Mouse (Mus musculus): ENCODE results near the gene Ano10. TPM values are rescaled to one million over a fixed set of nuclear protein-coding genes. Genes with fewer than 3 reads are reported as not detected.

Gene Ano10
- polyA plus RNA-seq, 1 experiment from 2014 or later: 31.4 TPM

- Histone ChIP-seq H3K27me3 (ENCODE audit: insufficient read depth, poor library complexity, severe bottlenecking) (no peaks in the 10 kb centered on the region), H3K4me1 (no peaks in the 10 kb centered on the region), H3K4me3 (no peak overlapping the region), H3K9me3 (no peaks in the 10 kb centered on the region), H3K27ac (no peak overlapping the region), H3K36me3 (peaks cover 2% of the 10 kb centered on the region; the same call in 1 of the 2 replicates)
- 56% methylated on average over 7 of the region's 7 CpGs for WGBS
- DNase-seq (ENCODE audit: low spot score): no peak
These were observed 60.3 kb downstream of the Ano10 start for GRCm38 (mm10) chr9:122233972-122234345.

DNA sequence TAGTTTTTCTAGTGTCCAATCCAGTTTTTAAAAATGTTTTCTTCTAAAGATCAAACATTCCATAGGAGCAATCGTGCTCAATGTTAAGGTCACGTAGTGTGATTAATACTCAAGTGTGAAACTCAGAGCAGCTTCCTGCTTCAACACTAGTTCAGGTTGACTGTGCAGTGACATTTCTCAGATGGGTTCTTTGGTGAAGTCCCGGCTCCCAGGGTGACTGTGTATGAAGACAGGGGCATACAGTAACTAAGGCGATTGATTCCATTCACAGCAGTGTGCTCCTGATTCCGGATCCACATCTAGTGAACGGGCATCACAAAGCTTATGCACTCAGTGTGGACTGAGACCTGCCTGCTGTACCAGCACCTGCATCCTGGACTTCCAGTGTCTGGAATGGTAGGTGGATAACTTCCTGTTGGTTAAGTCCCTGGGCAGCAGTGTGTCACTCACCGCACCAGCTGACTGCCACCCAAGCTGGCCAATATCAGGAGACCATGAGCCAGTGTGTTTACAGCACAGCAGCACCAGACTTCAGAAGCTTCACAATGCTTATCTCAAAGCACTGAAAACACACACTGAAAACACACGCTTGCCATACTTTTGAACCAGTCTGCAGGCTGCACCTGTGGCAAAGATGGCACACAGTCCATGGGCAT is 60.8 kb downstream of the Ano10 start:
- Histone ChIP-seq H3K4me3 (no peak overlapping the region), H3K4me1 (no peaks in the 10 kb centered on the region), H3K36me3 (peaks cover 2% of the 10 kb centered on the region; the same call in 1 of the 2 replicates), H3K27me3 (ENCODE audit: insufficient read depth, poor library complexity, severe bottlenecking) (no peaks in the 10 kb centered on the region), H3K9me3 (no peaks in the 10 kb centered on the region), H3K27ac (no peak overlapping the region)
- WGBS: 77% methylated on average over 8 of the region's 8 CpGs
- no peak for DNase-seq (ENCODE audit: low spot score)

GRCm38 (mm10) chr9:122232912-122233311 is 61.3 kb downstream of the Ano10 start:
- H3K9me3 ChIP-seq: no peaks in the 10 kb centered on the region
- 63% methylated on average over 2 of the region's 2 CpGs for WGBS
- DNase-seq (ENCODE audit: low spot score): no peak

GRCm38 (mm10) chr9:122230701-122231100 is 63.5 kb downstream of the Ano10 start:
- no peak overlapping the region for H3K27ac ChIP-seq
- 66% methylated on average over 4 of the region's 4 CpGs for WGBS
- H3K27me3 ChIP-seq (ENCODE audit: insufficient read depth, poor library complexity, severe bottlenecking): no peaks in the 10 kb centered on the region
- no peaks in the 10 kb centered on the region for H3K36me3 ChIP-seq
- no peaks in the 10 kb centered on the region for H3K9me3 ChIP-seq
- no peaks in the 10 kb centered on the region for H3K4me1 ChIP-seq
- DNase-seq (ENCODE audit: low spot score): no peak
- no peak overlapping the region for H3K4me3 ChIP-seq

More at GRCm38 (mm10) chr9:122232912-122233311, 61.3 kb downstream of the Ano10 start:
- Histone ChIP-seq H3K27ac (no peak overlapping the region), H3K4me1 (no peaks in the 10 kb centered on the region), H3K4me3 (no peak overlapping the region), H3K36me3 (no peaks in the 10 kb centered on the region), H3K27me3 (ENCODE audit: insufficient read depth, poor library complexity, severe bottlenecking) (no peaks in the 10 kb centered on the region)

DNA sequence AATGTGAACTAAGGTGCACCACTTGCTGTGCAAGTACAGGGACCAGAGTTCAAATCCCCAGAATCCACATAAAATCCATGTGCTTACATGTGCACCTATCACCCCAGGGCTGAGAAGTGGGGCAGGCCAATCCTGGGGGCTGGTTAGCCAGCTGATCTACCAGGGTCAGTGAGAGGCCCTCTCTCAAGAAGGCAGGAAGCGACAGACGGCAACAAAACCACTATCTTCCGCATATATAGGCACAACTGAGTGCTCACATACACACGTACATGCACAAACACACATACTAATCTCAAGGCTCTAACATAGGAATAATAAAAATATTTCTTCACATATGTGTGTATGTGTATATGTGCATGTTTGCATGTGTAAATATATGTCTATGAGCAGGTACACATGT is 67.8 kb downstream of the Ano10 start:
- WGBS: 84% methylated on average over 4 of the region's 4 CpGs
- Histone ChIP-seq H3K36me3 (no peaks in the 10 kb centered on the region), H3K9me3 (no peaks in the 10 kb centered on the region), H3K27ac (no peak overlapping the region), H3K4me3 (no peak overlapping the region), H3K27me3 (ENCODE audit: insufficient read depth, poor library complexity, severe bottlenecking) (no peaks in the 10 kb centered on the region), H3K4me1 (peaks cover 6% of the 10 kb centered on the region; the same call in 1 of the 2 replicates)
- no peak for DNase-seq (ENCODE audit: low spot score)

DNA sequence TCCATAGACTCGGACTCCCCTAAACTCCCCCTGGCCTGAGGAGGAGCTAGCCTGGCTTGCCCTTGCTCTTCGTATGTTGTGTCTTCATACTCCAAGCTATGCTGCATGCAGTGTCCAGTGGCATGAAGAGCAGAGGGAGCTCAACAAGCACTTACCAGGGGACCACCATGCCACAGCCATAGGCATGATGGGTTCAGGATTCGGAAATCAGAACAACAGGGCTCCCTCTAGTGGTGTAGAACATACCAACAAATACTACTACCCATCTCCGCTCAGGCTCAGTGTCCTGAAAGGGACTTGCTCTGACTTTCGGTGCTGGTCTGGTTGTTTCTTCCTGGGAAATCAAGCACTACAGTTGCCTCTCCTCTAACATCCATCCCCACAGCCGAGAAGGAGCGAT is 68.9 kb downstream of the Ano10 start:
- Histone ChIP-seq H3K4me3 (no peak overlapping the region), H3K27ac (no peak overlapping the region), H3K9me3 (no peaks in the 10 kb centered on the region), H3K4me1 (peaks cover 6% of the 10 kb centered on the region; the same call in 1 of the 2 replicates), H3K36me3 (no peaks in the 10 kb centered on the region), H3K27me3 (ENCODE audit: insufficient read depth, poor library complexity, severe bottlenecking) (no peaks in the 10 kb centered on the region)
- no peak for DNase-seq (ENCODE audit: low spot score)
- 42% methylated on average over 7 of the region's 7 CpGs for WGBS

- H3K4me1 ChIP-seq: peaks cover 6% of the 10 kb centered on the region; the same call in 1 of the 2 replicates
- no peaks in the 10 kb centered on the region for H3K27me3 ChIP-seq (ENCODE audit: insufficient read depth, poor library complexity, severe bottlenecking)
- H3K27ac ChIP-seq: peak overlapping the region; percentile 57; the same call in 1 of the 2 replicates
- H3K4me3 ChIP-seq: no peak overlapping the region
- H3K36me3 ChIP-seq: no peaks in the 10 kb centered on the region
- H3K9me3 ChIP-seq: no peaks in the 10 kb centered on the region
- WGBS: 54% methylated on average over 8 of the region's 8 CpGs
- DNase-seq (ENCODE audit: low spot score): no peak
These were observed 71.2 kb downstream of the Ano10 start for GRCm38 (mm10) chr9:122223005-122223404.

DNA sequence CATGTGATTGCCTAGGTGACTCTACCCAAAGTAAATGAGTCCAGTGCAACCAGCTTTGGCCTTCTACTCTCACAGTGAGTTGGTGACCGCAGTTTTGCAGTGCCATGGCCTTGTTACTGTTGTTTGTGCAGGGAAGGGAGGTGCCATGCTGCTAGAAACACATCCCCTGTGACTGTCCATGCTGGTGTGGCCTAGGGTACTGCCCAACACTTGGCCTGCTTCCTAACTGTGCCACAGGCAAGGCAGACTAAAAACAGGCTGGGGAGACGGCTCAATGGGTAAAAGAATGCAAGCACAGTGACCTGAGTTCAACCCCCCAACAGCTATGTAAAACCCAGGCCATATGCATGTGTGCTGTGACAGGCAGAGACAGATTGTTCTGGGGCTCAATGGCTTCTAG is 74.3 kb downstream of the Ano10 start:
- peaks cover 6% of the 10 kb centered on the region; the same call in 1 of the 2 replicates for H3K4me1 ChIP-seq
- H3K4me3 ChIP-seq: no peak overlapping the region
- no peaks in the 10 kb centered on the region for H3K36me3 ChIP-seq
- H3K9me3 ChIP-seq: no peaks in the 10 kb centered on the region
- H3K27me3 ChIP-seq (ENCODE audit: insufficient read depth, poor library complexity, severe bottlenecking): no peaks in the 10 kb centered on the region
- DNase-seq (ENCODE audit: low spot score): no peak
- H3K27ac ChIP-seq: no peak overlapping the region
- 58% methylated on average over 2 of the region's 2 CpGs for whole genome bisulfite sequencing

- H3K27ac ChIP-seq: no peak overlapping the region
- no peak for DNase-seq (ENCODE audit: low spot score)
- no peak overlapping the region for H3K4me3 ChIP-seq
- no peaks in the 10 kb centered on the region for H3K9me3 ChIP-seq
- H3K4me1 ChIP-seq: no peaks in the 10 kb centered on the region
- H3K36me3 ChIP-seq: no peaks in the 10 kb centered on the region
- H3K27me3 ChIP-seq (ENCODE audit: insufficient read depth, poor library complexity, severe bottlenecking): no peaks in the 10 kb centered on the region
- WGBS: 56% methylated on average over 7 of the region's 7 CpGs
These were observed 77.2 kb downstream of the Ano10 start for GRCm38 (mm10) chr9:122216945-122217529.

- Histone ChIP-seq H3K27me3 (ENCODE audit: insufficient read depth, poor library complexity, severe bottlenecking) (no peaks in the 10 kb centered on the region), H3K27ac (no peak overlapping the region), H3K4me1 (no peaks in the 10 kb centered on the region), H3K9me3 (no peaks in the 10 kb centered on the region), H3K4me3 (no peak overlapping the region), H3K36me3 (no peaks in the 10 kb centered on the region)
- DNase-seq (ENCODE audit: low spot score): no peak
These were observed 79.1 kb downstream of the Ano10 start for GRCm38 (mm10) chr9:122215118-122215517.

DNA sequence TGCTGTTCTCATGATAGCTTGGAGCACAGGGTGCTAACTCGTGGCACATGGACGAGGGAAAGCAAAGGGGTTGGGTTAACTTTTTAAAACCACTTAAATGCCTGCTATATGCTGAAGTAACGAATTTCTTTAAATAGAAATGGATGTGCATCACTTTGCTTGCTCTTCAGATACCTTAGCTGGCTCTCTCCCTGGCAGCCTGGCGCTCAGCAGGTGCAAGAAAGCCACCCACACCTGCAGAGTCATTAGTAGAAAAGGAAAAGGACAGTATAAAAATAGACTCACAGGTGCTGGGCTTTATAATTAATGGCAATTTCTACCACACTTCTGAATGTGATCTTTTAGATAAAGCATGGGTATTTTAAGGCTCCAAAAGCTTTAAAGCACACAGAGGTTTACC is 85.9 kb downstream of the Ano10 start:
- DNase-seq (ENCODE audit: low spot score): no peak
- no peak overlapping the region for H3K27ac ChIP-seq
- no peaks in the 10 kb centered on the region for H3K36me3 ChIP-seq
- no peak overlapping the region for H3K4me3 ChIP-seq
- peaks cover 18% of the 10 kb centered on the region for H3K4me1 ChIP-seq
- H3K27me3 ChIP-seq (ENCODE audit: insufficient read depth, poor library complexity, severe bottlenecking): no peaks in the 10 kb centered on the region
- WGBS: 76% methylated on average over 4 of the region's 4 CpGs
- 0 out of 2 replicates have a peak, but pooled peaks cover 2% of the 10 kb centered on the region for H3K9me3 ChIP-seq

DNA sequence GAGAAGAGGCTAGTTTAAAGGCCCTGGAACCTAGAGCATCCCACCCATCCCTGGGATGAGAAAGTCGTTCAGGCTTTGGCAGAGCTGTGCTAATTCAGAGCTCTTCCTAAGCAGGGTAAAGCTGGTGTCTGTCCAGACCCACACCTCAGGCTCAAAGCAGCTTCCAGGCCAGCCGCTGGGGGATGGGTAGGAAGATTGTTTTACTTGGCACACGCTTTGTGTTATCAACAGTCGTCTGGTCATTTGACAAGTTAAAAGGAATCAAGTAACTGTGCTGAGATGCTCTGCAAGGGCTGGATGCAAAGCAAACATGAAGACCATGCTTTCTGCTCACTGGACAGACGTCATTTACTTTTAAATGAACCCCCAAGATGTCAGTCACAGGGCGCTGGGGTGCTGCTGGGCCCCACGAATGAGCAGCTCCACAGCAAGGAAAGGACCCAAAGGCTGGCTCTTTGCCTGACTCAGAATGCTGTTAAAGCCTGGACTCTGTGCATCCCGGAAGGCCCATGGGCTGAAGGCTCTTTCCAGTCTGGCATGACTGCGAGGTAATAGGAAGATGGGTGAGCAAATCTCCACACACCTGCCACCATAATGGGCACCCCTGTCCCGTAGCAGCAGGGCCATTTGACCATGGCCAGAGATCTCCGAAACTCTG is 88.6 kb downstream of the Ano10 start:
- no peak overlapping the region for H3K27ac ChIP-seq
- no peaks in the 10 kb centered on the region for H3K27me3 ChIP-seq (ENCODE audit: insufficient read depth, poor library complexity, severe bottlenecking)
- H3K4me1 ChIP-seq: peaks cover 20% of the 10 kb centered on the region
- H3K9me3 ChIP-seq: 0 out of 2 replicates have a peak, but pooled peaks cover 2% of the 10 kb centered on the region
- 47% methylated on average over 11 of the region's 11 CpGs for WGBS
- no peak overlapping the region for H3K4me3 ChIP-seq
- no peaks in the 10 kb centered on the region for H3K36me3 ChIP-seq
- DNase-seq (ENCODE audit: low spot score): peak; percentile 76

DNA sequence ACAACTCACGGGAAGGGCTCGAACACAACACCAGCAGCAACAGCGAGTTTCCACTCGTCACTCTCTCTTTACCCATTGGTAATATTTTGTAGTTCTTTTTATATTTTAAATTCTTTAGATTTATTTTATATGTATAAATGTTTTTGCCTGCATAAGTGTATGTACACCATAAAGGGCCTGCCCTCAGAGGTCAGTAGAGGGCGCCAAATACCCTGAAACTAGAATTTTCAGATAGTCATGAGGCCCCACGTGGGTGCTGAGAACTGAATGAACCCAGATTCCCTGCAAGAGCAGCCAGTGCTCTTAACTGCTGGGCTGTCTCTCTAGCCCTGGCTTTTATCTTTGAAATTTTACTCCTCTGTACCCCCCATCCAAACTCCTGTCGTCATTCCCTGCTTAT is 89.7 kb downstream of the Ano10 start:
- no peak overlapping the region for H3K4me3 ChIP-seq
- H3K27ac ChIP-seq: peak overlapping the region; percentile 60; the same call in 1 of the 2 replicates
- no peaks in the 10 kb centered on the region for H3K27me3 ChIP-seq (ENCODE audit: insufficient read depth, poor library complexity, severe bottlenecking)
- 62% methylated on average over 7 of the region's 7 CpGs for WGBS
- H3K36me3 ChIP-seq: no peaks in the 10 kb centered on the region
- 0 out of 2 replicates have a peak, but pooled peaks cover 2% of the 10 kb centered on the region for H3K9me3 ChIP-seq
- DNase-seq (ENCODE audit: low spot score): no peak
- peaks cover 26% of the 10 kb centered on the region for H3K4me1 ChIP-seq
